Mouse (Mus musculus): ENCODE results near the gene Hist1h1e. TPM values are rescaled to one million over a fixed set of nuclear protein-coding genes. Genes with fewer than 3 reads are reported as not detected.
A peak's percentile ranks its signal among the peaks of the same experiment; 100 is the strongest.
"Not testable (repeated sequence)": the region's sequence is repeated elsewhere in the genome, so short reads cannot be mapped to it uniquely, and the experiment has no call there.

Hist1h1e gene
- polyA plus RNA-seq, 1 experiment from 2014 or later = 11.6 TPM

DNA sequence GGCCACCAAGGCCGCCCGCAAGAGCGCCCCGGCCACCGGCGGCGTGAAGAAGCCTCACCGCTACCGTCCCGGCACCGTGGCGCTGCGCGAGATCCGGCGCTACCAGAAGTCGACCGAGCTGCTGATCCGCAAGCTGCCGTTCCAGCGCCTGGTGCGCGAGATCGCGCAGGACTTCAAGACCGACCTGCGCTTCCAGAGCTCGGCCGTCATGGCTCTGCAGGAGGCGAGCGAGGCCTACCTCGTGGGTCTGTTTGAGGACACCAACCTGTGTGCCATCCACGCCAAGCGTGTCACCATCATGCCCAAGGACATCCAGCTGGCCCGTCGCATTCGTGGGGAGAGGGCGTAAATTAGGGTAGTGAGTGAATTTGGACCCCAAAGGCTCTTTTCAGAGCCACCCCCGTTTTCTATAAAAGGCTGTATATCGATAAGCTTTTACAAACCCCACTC lies 46.5 kb downstream of the Hist1h1e start:
- Histone ChIP-seq H3K9ac (replicated peaks) (peak overlapping the region; percentile 74), H3K4me1 (peaks cover 35% of the 10 kb centered on the region), H3K27ac (replicated peaks) (peak overlapping the region; percentile 97), H3K4me2 (replicated peaks) (peak overlapping the region; percentile 72), H3K4me3 (peak overlapping the region; percentile 47)
- H3K9me3 ChIP-seq; ATAC-seq (replicated peaks); H3K27me3 ChIP-seq; H3K36me3 ChIP-seq: not testable (repeated sequence)
- WGBS = under 1% methylated on average over 15 of the region's 40 CpGs

DNA sequence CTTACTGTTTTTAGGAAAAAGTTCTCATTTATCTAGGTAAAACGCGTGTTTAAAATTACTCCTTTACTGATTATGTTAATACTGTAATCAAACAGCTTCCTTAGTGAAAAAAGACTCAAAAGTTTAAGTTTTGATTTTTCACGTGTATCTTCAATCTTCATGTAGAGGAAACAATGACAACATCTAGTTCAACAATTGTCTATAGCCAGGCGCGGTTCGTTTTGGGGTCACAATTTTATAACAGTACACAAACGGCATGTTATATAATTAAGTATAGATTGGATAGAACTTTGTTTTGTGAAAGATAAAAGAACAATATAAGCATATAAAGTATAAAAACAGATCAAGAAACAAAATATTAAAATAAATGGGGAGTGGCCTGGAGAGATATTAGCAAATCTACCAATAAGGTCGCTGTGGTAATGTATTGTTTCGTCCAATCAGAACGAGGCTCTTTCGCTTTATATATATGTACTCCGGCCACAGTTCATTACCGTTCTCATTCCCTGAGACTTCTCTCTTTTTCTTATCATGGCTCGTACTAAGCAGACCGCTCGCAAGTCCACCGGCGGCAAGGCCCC lies 47.0 kb downstream of the Hist1h1e start, which contains the start of gene Hist1h3d:
TSS of gene Hist1h3d (plus strand) at position 493 of the 581 bp plus-strand sequence.
- Histone ChIP-seq H3K4me1 (peaks cover 34% of the 10 kb centered on the region), H3K9ac (replicated peaks) (peak within 1 kb of the TSS; percentile 74), H3K9me3 (no peaks in the 10 kb centered on the region), H3K4me3 (peak within 1 kb of the TSS; percentile 47), H3K4me2 (replicated peaks) (peak within 1 kb of the TSS; percentile 72), H3K27ac (replicated peaks) (peak within 1 kb of the TSS; percentile 97), H3K27me3 (no peaks in the 10 kb centered on the region), H3K36me3 (no peaks in the 10 kb centered on the region)
- peak; percentile 61 for ATAC-seq (replicated peaks)
- WGBS = under 1% methylated on average over 18 of the region's 18 CpGs

DNA sequence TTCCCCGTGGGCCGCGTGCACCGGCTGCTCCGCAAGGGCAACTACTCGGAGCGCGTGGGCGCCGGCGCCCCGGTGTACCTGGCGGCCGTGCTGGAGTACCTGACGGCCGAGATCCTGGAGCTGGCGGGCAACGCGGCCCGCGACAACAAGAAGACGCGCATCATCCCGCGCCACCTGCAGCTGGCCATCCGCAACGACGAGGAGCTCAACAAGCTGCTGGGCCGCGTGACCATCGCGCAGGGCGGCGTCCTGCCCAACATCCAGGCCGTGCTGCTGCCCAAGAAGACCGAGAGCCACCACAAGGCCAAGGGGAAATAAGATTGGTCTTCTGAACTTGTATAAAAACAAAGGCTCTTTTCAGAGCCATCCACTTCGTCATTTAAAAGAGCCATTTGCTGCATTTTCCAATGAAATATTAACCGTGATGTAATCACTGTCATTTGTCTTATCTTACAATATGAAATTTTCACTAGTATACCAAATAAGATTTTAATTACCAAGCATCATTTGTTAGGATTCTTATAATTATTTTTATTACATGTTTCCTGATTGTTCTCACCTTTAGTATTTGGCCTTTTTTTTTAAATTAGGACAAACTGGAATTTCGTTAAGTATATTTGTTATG lies 47.7 kb downstream of the Hist1h1e start:
- Histone ChIP-seq H3K4me2 (replicated peaks) (peak overlapping the region; percentile 72), H3K9ac (replicated peaks) (peak overlapping the region; percentile 43; the same call in 1 of the 2 replicates), H3K4me1 (peaks cover 38% of the 10 kb centered on the region), H3K4me3 (peak overlapping the region; percentile 50), H3K27ac (replicated peaks) (peak overlapping the region; percentile 97)
- ATAC-seq (replicated peaks); H3K27me3 ChIP-seq; H3K9me3 ChIP-seq; H3K36me3 ChIP-seq: not testable (repeated sequence)
- 0% methylated on average over 13 of the region's 39 CpGs for WGBS

DNA sequence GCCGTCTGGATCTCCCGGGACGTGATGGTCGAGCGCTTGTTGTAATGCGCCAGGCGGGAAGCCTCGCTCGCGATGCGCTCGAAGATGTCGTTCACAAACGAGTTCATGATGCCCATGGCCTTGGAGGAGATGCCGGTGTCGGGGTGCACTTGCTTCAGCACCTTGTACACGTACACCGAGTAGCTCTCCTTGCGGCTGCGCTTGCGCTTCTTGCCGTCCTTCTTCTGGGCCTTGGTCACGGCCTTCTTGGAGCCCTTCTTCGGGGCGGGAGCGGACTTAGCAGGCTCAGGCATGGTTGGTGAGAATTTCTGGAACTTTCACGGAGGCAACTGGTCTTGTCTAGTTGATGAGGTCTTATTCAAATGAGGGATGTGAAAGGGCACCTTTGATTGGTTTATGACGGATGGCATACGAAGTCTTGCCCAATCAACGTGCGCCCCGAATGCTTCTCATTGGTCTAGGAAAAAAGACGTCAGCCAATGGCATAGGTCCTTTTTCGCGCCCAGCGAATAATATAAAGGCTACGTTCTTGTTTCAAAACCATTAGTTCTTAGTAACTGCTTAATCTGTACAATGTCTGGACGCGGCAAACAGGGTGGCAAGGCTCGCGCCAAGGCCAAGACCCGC lies 48.3 kb downstream of the Hist1h1e start, which contains the start of the genes Hist1h2bf and Hist1h2ad:
TSS of gene Hist1h2bf (minus strand) at position 299 of the 627 bp plus-strand sequence.
TSS of gene Hist1h2ad (plus strand) at position 484 of the 627 bp plus-strand sequence.
- not testable (repeated sequence) for H3K27me3 ChIP-seq, H3K36me3 ChIP-seq, H3K9me3 ChIP-seq
- Histone ChIP-seq H3K9ac (replicated peaks) (peak within 1 kb of the TSS; percentile 69), H3K4me2 (replicated peaks) (peak within 1 kb of the TSS; percentile 72), H3K4me3 (peak within 1 kb of the TSS; percentile 50), H3K27ac (replicated peaks) (peak within 1 kb of the TSS; percentile 97), H3K4me1 (peaks cover 38% of the 10 kb centered on the region)
- peak; percentile 93 for ATAC-seq (replicated peaks)
- under 1% methylated on average over 40 of the region's 42 CpGs for WGBS

DNA sequence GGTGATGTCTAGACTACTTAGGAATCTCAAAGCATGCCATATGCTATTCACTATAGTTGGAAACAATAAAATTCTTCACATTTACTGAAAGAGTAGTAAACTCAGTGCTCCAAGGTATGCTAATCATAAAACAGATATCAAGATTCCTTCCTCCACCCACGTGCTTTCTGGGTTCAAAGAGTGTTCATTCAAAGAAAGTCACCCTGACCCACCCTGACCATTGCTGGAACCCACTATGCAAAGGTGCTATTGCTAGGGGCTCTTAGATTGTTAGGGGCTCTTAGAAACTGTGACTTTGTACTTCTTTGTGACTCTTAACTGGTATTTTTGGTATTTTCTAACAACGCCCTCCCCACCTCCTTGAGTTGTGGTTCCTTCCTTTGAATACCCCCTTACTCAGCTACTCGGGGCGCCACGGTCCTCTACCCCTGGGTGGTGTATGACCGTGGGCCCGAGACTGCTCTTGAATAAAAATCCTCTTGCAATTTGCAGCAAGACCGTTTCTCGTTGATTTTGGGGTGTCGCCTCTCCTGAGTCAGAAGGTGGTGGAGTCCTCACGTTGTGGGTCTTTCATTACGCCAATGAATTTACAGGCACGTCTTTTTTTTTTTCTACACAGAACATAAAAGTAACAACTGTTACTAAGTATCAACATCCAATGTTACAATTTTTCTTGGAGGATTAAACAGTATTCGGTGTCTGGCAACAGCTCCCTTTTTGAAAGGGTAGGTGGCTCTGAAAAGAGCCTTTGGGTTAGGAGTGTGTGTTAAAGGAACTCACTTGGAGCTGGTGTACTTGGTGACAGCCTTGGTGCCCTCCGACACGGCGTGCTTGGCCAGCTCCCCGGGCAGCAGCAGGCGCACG lies 49.1 kb downstream of the Hist1h1e start:
- not testable (repeated sequence) for H3K27me3 ChIP-seq; H3K9me3 ChIP-seq; ATAC-seq (replicated peaks); H3K36me3 ChIP-seq
- WGBS = 6% methylated on average over 20 of the region's 20 CpGs
- Histone ChIP-seq H3K4me3 (peak overlapping the region; percentile 50), H3K4me2 (replicated peaks) (peak overlapping the region; percentile 64), H3K9ac (replicated peaks) (peak overlapping the region; percentile 69), H3K4me1 (peaks cover 38% of the 10 kb centered on the region), H3K27ac (replicated peaks) (peak overlapping the region; percentile 97)

DNA sequence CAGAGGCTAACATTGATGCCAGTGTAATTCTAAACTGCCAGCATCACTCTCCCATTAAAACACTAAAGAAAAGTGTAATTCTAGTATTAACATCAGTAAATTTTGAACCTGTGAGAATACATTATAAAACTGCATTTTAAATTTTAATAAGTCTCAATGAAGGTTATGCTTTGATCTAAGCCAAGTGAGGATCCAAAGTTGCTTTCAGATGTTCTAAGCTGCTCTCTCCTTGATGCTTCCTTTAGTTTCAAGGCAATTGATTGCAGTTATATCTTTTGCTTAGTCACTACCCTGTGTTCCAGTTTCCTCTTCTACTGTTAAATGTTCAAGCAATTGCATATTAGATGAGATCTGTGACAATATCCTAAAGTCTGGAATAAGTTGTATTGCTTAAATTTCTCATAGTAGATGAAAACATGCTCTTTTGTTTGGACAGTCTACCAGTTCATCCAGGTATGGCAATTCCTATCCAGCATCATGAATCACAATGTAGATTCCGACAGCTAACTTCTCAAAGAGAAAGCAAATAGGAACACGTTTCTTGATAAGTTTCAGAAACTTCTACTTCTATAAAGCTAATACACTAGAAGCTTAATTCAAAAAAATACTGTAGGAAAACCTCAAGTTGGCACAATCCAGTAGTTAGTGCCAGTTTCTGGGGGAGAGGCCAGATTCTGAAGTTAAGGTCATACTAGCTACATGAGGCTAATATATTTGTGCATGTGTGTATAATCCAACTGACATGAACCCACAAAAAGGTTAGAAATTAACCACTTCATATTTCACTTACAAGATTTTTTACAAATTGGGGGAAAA lies 49.9 kb downstream of the Hist1h1e start:
- WGBS = 37% methylated on average over 2 of the region's 2 CpGs
- H3K9ac ChIP-seq (replicated peaks) = peak overlapping the region; percentile 69
- no peaks in the 10 kb centered on the region for H3K9me3 ChIP-seq
- H3K36me3 ChIP-seq = no peaks in the 10 kb centered on the region
- no peak for ATAC-seq (replicated peaks)
- H3K4me1 ChIP-seq = peaks cover 38% of the 10 kb centered on the region
- peak overlapping the region; percentile 50 for H3K4me3 ChIP-seq
- H3K27me3 ChIP-seq = no peaks in the 10 kb centered on the region
- peak overlapping the region; percentile 97 for H3K27ac ChIP-seq (replicated peaks)
- H3K4me2 ChIP-seq (replicated peaks) = peak overlapping the region; percentile 64

DNA sequence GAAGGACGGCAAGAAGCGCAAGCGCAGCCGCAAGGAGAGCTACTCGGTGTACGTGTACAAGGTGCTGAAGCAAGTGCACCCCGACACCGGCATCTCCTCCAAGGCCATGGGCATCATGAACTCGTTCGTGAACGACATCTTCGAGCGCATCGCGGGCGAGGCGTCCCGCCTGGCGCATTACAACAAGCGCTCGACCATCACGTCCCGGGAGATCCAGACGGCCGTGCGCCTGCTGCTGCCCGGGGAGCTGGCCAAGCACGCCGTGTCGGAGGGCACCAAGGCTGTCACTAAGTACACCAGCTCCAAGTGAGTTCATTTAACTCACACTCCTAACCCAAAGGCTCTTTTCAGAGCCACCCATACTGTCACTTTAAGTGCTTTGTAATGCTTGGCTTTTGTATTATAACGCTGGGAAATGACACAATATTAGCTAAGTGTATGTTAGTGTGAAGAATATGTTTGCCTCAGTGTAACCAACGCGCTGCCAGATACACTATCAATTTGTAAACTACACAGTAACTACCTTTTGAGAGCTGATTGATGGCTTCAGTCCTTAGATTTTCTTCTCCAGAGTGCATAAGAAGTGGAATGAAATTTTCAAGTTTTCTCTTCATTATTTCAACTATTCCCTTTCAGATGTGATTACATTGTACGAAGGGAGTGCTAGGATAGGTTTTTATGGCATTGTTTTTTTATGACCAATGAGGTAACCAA lies 50.7 kb downstream of the Hist1h1e start:
- Histone ChIP-seq H3K9ac (replicated peaks) (peak overlapping the region; percentile 69), H3K4me2 (replicated peaks) (peak overlapping the region; percentile 64), H3K4me1 (peaks cover 31% of the 10 kb centered on the region), H3K4me3 (peak overlapping the region; percentile 50), H3K27ac (replicated peaks) (peak overlapping the region; percentile 97)
- not testable (repeated sequence) for H3K9me3 ChIP-seq; H3K27me3 ChIP-seq; H3K36me3 ChIP-seq; ATAC-seq (replicated peaks)
- 0% methylated on average over 20 of the region's 34 CpGs for WGBS

DNA sequence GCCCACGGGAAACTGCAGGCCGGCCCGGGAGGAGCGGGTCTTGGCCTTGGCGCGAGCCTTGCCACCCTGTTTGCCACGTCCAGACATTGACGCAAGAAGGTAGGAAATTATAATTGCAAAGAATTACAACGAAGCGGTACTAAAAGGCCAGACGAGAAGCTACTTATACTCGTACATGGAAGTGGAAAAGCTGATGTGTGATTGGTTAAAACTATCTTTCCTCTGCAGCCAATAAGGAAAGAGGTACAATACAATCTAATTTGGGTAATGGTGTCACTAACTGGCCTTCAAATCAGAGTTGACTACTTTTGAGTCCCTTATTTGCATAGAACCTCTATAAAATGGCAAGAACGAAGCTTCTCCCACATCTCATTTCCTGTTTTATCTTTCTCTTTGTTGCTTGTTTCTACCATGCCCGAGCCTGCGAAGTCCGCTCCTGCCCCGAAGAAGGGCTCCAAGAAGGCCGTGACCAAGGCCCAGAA lies 51.3 kb downstream of the Hist1h1e start, which contains the start of the genes Hist1h2ae and Hist1h2bg:
TSS of gene Hist1h2ae (minus strand) at position 199 of the 482 bp plus-strand sequence.
TSS of gene Hist1h2bg (plus strand) at position 375 of the 482 bp plus-strand sequence.
- H3K9ac ChIP-seq (replicated peaks) = peak within 1 kb of the TSS; percentile 69
- H3K9me3 ChIP-seq = no peaks in the 10 kb centered on the region
- H3K27me3 ChIP-seq = no peaks in the 10 kb centered on the region
- under 1% methylated on average over 18 of the region's 18 CpGs for WGBS
- peak within 1 kb of the TSS; percentile 64 for H3K4me2 ChIP-seq (replicated peaks)
- H3K36me3 ChIP-seq = no peaks in the 10 kb centered on the region
- H3K27ac ChIP-seq (replicated peaks) = peak within 1 kb of the TSS; percentile 97
- peak within 1 kb of the TSS; percentile 50 for H3K4me3 ChIP-seq
- peak; percentile 93 for ATAC-seq (replicated peaks)
- H3K4me1 ChIP-seq = peaks cover 25% of the 10 kb centered on the region
